Mouse (Mus musculus) brain, embryonic 14.5 days (tissue): ENCODE results near the gene Zfp74.

ENCODE experiments used
- CTCF ChIP-seq: fragments of 200-500 bp; IDR thresholded peaks from 2 replicates; pipeline ENCODE4 v1.5.1; 2012; ENCODE audit warnings: inconsistent platforms, mild to moderate bottlenecking, moderate library complexity, borderline replicate concordance; ENCODE audit not compliant: insufficient read depth, insufficient read length; ENCODE audit errors: extremely low read depth
- POLR2A ChIP-seq: fragments of 200-500 bp; IDR thresholded peaks from 2 replicates; pipeline ENCODE4 v1.6.1; 2012; ENCODE audit warnings: mild to moderate bottlenecking, inconsistent platforms, borderline replicate concordance; ENCODE audit not compliant: poor library complexity, insufficient read depth, insufficient read length, severe bottlenecking; ENCODE audit errors: extremely low read depth

- TF ChIP-seq CTCF = no peak
- no peak for TF ChIP-seq POLR2A
Observed at GRCm38 (mm10) chr7:29912172-29912571, 41.7 kb downstream of the Zfp74 start.
